Mouse (Mus musculus): Measurements from ENCODE around the gene Socs2. TPM values are rescaled to one million over a fixed set of nuclear protein-coding genes. Genes with fewer than 3 reads are reported as not detected.

Gene Socs2
- 57.4 and 59.4 TPM in 2 replicates for polyA plus RNA-seq (2012; rRNA removed)

DNA sequence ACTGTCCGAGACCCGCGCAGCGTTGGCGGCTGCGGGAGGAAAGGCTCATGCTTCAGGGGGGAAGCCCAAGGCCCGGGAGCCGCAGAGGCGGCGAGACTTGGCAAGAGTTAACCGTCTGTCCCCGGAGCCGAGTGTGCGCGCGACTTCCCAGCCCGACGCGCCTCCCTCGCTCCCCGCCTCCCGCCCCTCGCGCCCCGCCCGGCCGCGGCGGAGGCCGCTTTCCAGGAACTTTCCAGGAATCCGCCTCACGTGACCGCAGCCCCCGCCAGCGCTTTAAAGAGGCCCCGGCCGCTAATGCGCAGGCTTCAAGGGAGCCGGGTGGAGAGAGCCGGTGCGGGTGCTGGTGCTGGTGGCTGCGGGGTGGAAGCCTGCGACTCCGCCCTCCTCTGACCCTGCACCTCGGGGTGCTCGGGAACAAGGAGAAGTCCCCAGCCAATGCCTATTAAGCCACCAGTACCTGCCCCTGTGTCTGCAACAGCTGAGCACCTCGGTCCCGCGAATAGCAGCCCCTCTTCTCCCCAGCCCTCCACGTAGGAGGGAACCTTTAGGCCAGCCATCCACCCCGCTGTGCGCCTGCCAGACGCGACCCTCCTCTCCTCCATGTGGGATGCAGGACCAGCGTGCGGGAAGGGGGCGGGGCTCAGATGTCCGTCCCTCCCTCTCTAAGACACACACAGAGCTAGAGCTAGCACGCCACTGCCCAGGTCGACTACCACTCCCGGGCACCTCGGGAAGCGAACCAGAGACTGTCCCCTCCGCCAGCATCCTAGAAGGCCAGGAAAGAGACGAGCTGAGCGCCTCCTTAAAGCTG, at the start of gene Socs2:
Socs2 (minus strand) TSS at position 496 of the 811 bp plus-strand sequence.
- TF ChIP-seq POLR2A (IDR thresholded peaks at IDR 0.05; ENCODE audit: borderline replicate concordance, extremely low read depth, insufficient read depth, insufficient read length, poor library complexity, severe bottlenecking), result peak; percentile 38; the same call in 1 of the 2 replicates
- no peak for TF ChIP-seq CTCF (IDR thresholded peaks at IDR 0.05; ENCODE audit: borderline replicate concordance, extremely low read depth, insufficient read depth, insufficient read length)
- DNase-seq (ENCODE audit: low read depth), result peak; percentile 98

DNA sequence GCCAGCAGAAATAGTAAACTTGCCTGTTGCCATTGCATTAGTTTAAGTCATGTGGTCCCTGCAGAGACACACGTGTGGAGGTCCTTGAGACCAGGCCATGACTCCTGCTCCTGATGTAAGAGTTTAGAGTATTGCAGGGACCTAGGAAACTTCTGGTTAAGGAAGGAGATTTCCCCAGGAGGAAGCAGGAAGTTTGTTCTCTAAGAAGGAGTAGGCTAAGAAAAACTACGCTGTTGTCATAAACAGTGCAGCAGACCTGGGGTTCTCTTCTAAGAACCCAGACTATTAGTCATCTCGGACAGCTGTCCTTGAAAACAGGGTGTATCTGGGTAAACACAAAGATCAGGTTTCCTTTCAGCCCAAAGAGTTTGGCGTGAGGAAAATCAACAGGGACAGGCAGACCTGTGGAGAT, 48.5 kb upstream of the Socs2 start:
- no peak for TF ChIP-seq CTCF (IDR thresholded peaks at IDR 0.05; ENCODE audit: borderline replicate concordance, extremely low read depth, insufficient read depth, insufficient read length)
- TF ChIP-seq POLR2A (IDR thresholded peaks at IDR 0.05; ENCODE audit: borderline replicate concordance, extremely low read depth, insufficient read depth, insufficient read length, poor library complexity, severe bottlenecking), result no peak
- no peak for DNase-seq (ENCODE audit: low read depth)

- TF ChIP-seq POLR2A (IDR thresholded peaks at IDR 0.05; ENCODE audit: borderline replicate concordance, extremely low read depth, insufficient read depth, insufficient read length, poor library complexity, severe bottlenecking) (no peak), CTCF (IDR thresholded peaks at IDR 0.05; ENCODE audit: borderline replicate concordance, extremely low read depth, insufficient read depth, insufficient read length) (no peak)
- peak; percentile 55 for DNase-seq (ENCODE audit: low read depth)
Measured at GRCm38 (mm10) chr10:95464527-95464926, 47.5 kb upstream of the Socs2 start.

GRCm38 (mm10) chr10:95462231-95462630, 45.3 kb upstream of the Socs2 start:
- no peak for DNase-seq (ENCODE audit: low read depth)
- no peak for TF ChIP-seq POLR2A (IDR thresholded peaks at IDR 0.05; ENCODE audit: borderline replicate concordance, extremely low read depth, insufficient read depth, insufficient read length, poor library complexity, severe bottlenecking)
- TF ChIP-seq CTCF (IDR thresholded peaks at IDR 0.05; ENCODE audit: borderline replicate concordance, extremely low read depth, insufficient read depth, insufficient read length), result no peak

- TF ChIP-seq POLR2A (IDR thresholded peaks at IDR 0.05; ENCODE audit: borderline replicate concordance, extremely low read depth, insufficient read depth, insufficient read length, poor library complexity, severe bottlenecking) (no peak), CTCF (IDR thresholded peaks at IDR 0.05; ENCODE audit: borderline replicate concordance, extremely low read depth, insufficient read depth, insufficient read length) (no peak)
- DNase-seq (ENCODE audit: low read depth), result no peak
Measured at GRCm38 (mm10) chr10:95461053-95461553, 44.1 kb upstream of the Socs2 start.

GRCm38 (mm10) chr10:95458050-95458806, 41.2 kb upstream of the Socs2 start:
- TF ChIP-seq CTCF (IDR thresholded peaks at IDR 0.05; ENCODE audit: borderline replicate concordance, extremely low read depth, insufficient read depth, insufficient read length) (no peak), POLR2A (IDR thresholded peaks at IDR 0.05; ENCODE audit: borderline replicate concordance, extremely low read depth, insufficient read depth, insufficient read length, poor library complexity, severe bottlenecking) (no peak)
- DNase-seq (ENCODE audit: low read depth), result no peak

DNA sequence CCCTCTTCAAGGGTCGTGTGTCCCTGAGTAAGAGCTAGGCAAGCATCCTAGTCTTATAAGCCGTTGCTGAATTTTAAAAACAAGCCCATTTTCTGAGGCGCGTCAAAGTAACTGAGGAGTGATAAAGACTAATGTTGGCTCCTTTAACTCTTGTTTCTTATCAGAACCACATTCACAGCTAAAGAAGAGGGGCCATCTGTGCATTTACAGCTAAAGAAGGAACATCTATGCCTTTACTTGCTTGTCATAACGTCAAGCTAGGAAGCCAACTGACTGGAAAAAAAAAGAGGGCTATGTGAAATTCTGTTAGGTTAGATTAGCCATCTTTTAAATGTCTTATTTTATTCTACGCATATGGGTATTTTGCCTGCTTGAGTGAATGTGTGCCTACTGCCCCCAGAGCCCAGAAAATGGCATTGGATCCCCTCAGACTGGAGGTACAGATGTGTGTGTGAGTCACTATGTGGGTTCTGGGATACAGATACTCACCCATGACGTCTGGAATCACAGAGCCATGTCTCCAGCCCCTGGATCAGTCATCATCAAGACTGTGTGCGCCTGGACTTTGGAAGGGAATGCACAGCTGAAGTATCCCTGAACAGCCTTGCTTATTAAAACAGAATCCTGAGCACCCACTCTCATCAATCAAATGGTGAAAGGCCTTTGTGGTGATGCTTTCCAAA, 40.5 kb upstream of the Socs2 start:
- DNase-seq (ENCODE audit: low read depth), result peak; percentile 39
- TF ChIP-seq POLR2A (IDR thresholded peaks at IDR 0.05; ENCODE audit: borderline replicate concordance, extremely low read depth, insufficient read depth, insufficient read length, poor library complexity, severe bottlenecking), result no peak
- no peak for TF ChIP-seq CTCF (IDR thresholded peaks at IDR 0.05; ENCODE audit: borderline replicate concordance, extremely low read depth, insufficient read depth, insufficient read length)

- no peak for DNase-seq (ENCODE audit: low read depth)
- TF ChIP-seq CTCF (IDR thresholded peaks at IDR 0.05; ENCODE audit: borderline replicate concordance, extremely low read depth, insufficient read depth, insufficient read length), result no peak
- TF ChIP-seq POLR2A (IDR thresholded peaks at IDR 0.05; ENCODE audit: borderline replicate concordance, extremely low read depth, insufficient read depth, insufficient read length, poor library complexity, severe bottlenecking), result no peak
Measured at GRCm38 (mm10) chr10:95456103-95456502, 39.1 kb upstream of the Socs2 start.

DNA sequence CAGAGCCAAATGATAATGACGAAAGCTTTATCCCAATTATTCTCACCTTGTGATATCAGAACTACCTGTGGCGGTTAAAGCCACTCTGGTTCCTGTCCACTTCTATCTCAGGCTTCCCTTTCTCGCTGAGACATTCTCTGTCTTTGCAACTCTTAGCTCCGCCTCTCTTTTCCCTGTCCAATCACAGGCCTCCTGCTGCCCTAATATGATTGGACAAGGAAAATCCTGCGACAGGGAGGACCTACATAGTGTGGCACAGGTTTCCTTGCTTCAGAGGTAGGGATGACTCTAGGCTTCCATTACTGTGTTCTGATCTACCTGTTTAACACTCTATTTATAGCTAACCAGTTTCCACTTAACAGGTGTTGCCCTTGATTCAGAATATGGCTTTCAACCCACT, 36.3 kb upstream of the Socs2 start:
- DNase-seq (ENCODE audit: low read depth), result no peak
- no peak for TF ChIP-seq CTCF (IDR thresholded peaks at IDR 0.05; ENCODE audit: borderline replicate concordance, extremely low read depth, insufficient read depth, insufficient read length)
- TF ChIP-seq POLR2A (IDR thresholded peaks at IDR 0.05; ENCODE audit: borderline replicate concordance, extremely low read depth, insufficient read depth, insufficient read length, poor library complexity, severe bottlenecking), result no peak

DNA sequence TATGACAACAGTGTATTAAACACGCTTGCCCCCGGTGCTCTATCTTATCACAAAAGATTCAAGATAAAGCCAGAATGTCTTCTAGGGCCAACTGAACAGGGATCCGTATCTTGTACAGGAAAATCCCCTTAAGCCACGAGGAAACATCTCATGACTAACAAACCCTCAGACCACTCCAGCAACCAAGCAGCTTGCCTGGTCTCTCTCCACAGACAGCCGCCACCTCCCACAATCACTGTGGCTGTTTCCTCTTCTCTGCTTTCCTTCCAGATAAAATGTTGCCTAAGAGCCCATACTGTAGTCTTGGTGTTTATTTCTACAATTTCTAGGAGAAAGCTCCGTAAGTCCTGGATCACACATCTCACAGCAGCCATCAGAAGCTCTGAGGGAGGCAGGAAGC, 32.1 kb upstream of the Socs2 start:
- no peak for DNase-seq (ENCODE audit: low read depth)
- TF ChIP-seq CTCF (IDR thresholded peaks at IDR 0.05; ENCODE audit: borderline replicate concordance, extremely low read depth, insufficient read depth, insufficient read length) (no peak), POLR2A (IDR thresholded peaks at IDR 0.05; ENCODE audit: borderline replicate concordance, extremely low read depth, insufficient read depth, insufficient read length, poor library complexity, severe bottlenecking) (no peak)

- no peak for TF ChIP-seq POLR2A (IDR thresholded peaks at IDR 0.05; ENCODE audit: borderline replicate concordance, extremely low read depth, insufficient read depth, insufficient read length, poor library complexity, severe bottlenecking)
- TF ChIP-seq CTCF (IDR thresholded peaks at IDR 0.05; ENCODE audit: borderline replicate concordance, extremely low read depth, insufficient read depth, insufficient read length), result no peak
Measured at GRCm38 (mm10) chr10:95447954-95448353, 31.0 kb upstream of the Socs2 start.

More at GRCm38 (mm10) chr10:95447954-95448353, 31.0 kb upstream of the Socs2 start:
- DNase-seq (ENCODE audit: low read depth), result no peak
